Mouse (Mus musculus): ENCODE measurements around the gene Mecom.

Mecom gene

DNA sequence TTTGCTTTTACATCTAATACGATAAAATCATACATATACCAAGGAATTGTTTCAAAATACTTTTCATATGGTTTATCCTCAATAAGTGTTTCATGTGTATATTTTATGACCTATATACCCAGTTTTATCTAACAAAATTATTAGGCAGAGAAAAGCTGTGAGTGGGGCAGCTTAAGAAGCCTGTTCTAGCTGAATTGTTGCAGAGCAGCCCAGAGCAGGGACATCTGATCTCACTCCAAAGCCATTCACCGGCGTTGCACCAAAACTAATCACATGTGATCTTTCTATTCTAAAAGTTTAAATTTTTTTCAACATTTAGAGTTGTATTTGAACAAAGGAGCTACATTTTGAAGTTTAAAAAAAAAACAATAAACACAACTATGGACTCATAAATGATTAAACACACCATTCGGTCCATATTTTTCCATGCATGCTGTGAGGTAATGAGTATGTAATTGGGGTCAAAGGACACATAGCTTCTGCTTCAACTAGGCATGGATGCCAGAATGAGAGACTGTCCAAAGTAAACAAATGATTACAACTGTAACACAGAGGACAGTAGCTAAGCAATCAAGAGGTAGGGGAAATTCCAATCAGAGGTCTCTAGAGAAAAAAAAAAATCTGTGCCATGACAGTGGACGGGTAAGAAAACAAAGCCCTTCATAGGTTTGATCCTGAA is 64.7 kb downstream of the Mecom start:
- ATAC-seq (ENCODE audit: low TSS enrichment), result no peak

DNA sequence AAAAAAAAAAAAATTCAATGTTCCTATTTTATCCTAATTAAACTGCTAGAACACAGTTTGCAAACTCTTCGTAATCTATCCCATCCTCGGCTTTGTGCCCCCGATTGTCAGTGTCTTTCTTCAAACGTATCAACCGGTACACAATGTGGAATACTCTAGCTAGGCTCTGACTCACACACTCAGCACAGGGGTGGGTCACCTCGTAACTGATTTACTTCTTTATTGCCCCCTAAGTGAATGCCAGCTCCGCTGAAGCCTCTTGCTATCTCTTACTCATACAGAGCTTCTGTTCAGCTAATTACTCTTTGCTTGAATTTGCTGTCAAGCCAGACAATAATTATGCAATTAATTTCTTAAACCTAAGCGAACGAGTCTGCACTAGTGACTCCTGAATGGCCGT is 66.1 kb downstream of the Mecom start:
- no peak for ATAC-seq (ENCODE audit: low TSS enrichment)

DNA sequence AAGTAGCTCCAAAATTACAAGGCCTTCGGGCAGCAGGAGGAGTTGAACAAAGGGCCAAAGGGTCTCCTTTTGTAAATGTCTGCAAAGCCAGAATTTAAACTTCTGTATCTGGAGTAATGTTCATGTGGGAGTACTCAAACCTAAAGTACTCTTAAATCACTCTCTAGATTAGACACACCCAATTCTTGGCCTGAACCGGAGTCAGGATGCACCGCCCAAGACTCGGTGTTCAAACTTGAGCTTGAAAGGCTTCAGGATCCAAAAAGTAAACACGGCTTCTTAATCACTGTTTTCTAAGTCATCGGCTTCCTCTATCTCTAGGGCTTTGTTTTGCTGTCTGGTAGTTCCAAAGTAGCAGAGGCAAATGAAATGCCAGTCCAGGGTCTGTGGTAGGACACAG is 67.3 kb downstream of the Mecom start:
- no peak for ATAC-seq (ENCODE audit: low TSS enrichment)

DNA sequence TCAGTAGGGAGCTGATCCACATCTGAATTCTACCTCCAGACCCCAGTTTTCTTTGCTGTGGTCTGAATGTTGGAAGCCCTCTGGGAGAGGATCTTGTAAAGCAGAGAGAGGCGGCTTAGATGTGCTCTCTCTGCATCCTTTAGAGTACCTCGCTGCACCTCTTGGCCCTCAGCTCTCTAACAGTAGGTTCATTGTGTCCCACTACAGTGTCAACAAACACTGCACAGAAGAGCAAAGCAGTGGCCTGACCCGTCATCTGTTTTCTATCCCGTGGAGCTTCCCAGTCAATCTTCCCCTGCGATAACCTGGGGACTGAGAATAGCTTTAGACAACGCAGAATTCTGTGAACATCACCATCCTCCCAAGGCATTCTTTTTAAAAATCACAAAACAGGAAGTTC is 69.6 kb downstream of the Mecom start:
- no peak for ATAC-seq (ENCODE audit: low TSS enrichment)

DNA sequence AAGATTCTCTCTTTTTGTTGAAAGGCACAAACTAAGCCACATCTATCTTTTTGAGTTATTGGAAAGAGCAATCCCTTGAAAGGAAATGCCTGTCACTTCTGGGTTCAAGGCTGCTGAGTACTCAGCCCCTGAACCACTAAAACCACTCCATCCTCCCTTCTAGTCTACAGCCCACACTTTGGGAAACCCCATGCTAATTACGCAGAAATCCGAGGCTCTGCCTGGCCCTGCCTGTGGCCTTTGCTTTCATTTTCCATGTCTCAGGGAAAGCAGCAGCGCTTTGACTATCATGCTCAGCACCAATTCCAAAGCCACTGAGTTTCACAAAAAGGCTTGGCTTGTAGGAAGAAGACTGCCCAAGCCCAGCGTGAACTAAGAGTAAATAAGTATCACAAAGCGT is 70.8 kb downstream of the Mecom start:
- no peak for ATAC-seq (ENCODE audit: low TSS enrichment)

DNA sequence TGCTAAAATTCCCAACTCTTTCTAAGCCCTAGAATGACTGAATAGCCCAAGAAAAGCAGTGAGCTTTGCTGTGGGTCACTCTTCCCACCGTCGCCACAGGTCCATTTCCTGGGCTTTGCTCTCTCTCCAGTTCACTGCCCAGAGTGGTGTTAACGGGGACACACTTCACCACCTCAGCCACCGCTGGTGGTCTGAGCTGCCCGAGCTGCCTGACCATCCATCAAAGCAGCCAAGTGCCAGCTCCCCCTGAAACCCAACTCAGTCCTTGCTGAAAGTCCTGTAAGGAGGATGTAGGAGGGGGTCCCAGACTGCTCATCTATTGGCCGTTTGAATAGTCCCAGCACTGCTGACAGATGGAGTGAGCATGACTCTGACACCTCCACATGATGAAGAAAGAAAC is 72.2 kb downstream of the Mecom start:
- no peak for ATAC-seq (ENCODE audit: low TSS enrichment)

DNA sequence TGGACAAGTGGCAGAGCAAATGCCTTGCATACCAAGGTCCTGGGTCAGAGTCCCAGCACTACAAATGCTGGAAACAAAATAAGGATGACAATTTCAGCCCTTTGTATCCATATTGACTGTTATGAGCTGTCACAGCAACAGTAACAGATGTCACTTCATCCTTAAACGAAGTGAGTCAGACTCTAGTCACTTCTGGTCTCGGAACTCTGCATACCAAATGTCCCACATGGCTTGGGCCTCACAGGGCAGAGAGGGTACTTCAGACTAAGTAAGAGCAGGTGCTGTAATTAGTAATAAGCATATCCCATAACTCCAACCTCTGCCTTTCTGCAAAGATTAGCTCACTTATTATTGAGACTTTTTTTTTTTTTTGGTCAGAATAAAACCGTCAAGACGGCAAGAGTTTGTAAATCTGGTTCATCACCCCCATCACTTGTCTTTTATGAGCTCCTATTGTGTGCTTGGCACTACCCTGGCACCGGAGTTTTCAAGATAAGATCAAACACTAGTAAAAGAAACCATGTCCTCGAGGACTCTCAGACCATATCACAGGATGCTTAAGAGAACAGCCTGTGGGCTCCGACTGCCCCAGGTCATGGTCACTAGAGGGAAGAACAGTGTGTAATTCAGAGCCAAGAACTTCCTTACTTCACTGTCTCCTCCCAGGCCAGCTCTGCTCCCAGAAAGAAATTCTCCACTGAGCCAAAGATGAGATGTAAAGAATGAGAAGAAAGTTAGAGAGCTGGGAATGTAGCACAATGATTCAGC is 79.6 kb downstream of the Mecom start:
- no peak for ATAC-seq (ENCODE audit: low TSS enrichment)

DNA sequence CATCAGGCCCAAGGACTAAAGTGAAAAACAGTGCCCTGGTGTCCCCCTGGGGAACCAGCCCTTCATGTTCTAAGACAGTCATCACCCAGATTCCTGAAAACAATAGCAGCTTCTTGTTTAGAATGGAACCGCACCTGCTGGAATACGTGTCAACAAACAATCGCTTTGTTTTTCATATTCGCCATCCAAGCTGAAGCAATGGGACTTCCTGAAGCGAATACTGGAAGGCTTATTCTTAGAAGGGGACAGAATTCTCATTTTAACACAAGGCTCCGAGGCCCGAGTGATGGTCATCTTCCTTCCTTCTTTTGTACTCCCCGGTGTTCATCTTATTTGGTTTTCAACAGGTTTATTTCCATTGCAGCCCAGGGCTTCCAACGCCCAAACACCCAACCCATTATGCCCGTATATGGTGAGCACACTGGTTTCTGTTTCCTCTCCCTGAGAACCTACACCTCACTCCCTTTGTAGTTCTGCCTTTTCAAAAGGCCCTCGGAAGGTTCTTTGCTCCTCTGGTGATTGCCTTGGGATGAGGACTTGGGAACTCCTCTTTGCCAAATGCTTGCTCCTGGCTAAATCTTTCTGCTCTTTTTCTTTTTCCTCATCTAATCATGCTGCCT is 81.7 kb downstream of the Mecom start:
- no peak for ATAC-seq (ENCODE audit: low TSS enrichment)

DNA sequence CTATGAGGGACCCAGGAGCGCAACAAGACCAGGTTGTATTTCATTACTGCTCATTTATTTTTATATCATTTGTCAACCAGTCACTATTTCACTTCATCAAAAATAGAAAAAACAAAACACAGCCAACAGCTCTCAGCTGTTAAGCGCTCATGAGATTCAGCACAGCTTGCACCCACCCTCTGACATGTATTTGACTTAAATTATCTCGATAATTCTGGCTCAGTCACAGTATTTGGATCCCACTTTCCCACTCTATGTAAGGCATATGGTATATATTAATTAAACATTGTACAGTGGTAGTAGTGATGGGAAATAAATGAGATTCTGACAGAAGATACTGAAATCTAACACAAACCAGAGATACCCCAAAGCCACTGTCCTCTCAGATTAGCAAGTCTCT is 83.3 kb downstream of the Mecom start:
- ATAC-seq (ENCODE audit: low TSS enrichment), result no peak

DNA sequence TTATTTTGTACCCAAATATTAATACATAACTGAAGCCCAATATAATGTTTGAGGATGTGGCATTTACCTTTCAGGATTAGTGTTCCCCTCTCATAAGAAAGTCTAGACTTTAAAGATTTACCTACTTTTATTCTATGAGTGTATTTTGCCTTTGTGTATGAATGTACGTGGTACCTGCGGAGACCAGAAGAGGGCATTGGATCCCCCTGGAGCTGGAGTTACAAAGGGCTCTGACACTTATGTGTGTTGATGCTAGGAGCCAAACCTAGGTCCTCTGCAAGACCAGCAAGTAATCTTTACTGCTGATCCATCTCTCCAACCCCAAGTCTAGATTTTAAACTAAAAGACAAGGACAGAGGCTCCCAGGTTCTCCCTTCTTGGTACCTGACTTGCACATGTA is 86.0 kb downstream of the Mecom start:
- ATAC-seq (ENCODE audit: low TSS enrichment), result no peak

DNA sequence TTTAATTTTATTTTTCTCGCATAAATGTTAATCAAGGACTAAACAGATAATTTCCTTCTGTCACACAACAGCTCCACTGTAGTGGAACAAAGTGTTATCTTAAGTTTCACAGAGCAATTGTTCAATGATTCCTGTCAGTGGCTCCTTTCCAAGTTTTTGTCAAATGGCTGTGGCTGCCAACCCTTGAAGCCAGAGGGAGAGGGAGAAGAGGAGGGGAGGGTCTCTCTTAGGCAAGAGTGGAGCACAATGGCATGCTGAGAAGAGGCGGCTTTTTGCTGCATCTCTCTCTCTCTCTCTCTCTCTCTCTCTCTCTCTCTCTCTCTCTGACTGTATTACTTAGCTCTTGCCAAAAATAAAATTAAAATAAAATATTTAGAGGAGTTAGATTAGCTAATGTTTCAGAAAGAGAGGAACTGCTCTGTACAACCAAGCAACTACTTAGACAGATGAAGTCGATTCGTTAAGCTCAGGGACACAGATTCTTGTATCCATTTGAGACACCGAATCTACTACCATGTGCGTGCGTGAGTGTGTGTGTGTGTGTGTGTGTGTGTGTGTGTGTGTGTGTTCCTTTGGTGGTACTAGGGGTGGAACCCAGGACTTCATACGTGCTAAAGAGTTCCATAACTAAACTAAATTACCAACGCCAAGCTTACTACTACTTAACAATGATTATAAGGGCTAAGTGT is 86.8 kb downstream of the Mecom start:
- ATAC-seq (ENCODE audit: low TSS enrichment), result no peak

DNA sequence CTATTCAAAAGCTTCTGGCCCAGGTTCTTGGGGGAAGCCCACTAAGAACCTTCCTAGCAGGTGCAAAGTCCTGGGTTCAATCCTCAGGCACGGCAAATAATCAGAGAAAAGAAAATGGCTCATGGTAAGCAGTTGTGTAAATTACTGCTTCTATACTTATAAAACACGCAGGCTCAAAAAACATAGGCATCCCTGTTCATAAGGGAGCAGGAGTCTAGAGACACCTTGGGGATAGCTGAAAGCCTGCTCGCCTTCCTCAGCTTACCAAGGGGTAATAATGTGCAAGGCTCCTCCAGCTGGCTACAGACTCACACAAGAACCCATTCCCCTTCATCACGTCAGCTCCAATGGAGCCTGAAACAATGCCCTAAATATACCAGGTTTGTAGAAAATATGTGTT is 88.2 kb downstream of the Mecom start:
- ATAC-seq (ENCODE audit: low TSS enrichment), result no peak

DNA sequence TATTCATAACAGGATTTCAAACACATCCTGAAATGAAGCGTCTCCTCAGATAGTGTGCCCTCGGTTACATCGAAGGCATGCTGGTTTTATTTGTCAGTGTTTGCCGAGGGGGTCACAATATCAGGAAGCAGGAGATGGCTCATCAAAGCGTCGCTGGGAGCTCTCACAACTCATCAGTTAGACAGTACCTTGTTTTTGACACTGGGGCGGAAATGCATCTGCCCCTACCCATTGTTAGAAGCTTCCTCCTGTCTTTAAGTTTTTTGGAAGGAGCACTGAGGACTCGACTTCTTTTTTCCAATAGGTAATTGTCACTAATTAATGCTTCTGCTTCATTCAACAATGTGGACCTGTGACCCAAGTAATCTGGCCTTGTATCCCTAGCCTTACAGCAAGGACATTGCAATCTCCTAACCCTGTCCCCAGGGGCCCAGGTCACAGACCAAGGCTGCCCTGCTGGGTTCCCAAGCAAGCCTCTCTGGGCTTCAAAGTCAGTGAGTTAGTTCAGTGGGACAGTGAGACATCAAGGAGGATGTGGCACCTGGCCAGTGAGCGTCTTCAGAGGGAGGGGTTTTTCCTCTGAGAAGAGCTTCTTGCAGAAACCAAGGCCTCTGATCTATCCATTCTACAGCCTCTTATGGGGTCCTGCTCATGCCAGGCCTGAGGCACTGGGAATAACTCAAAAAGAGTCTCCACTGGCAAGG is 89.7 kb downstream of the Mecom start:
- no peak for ATAC-seq (ENCODE audit: low TSS enrichment)

DNA sequence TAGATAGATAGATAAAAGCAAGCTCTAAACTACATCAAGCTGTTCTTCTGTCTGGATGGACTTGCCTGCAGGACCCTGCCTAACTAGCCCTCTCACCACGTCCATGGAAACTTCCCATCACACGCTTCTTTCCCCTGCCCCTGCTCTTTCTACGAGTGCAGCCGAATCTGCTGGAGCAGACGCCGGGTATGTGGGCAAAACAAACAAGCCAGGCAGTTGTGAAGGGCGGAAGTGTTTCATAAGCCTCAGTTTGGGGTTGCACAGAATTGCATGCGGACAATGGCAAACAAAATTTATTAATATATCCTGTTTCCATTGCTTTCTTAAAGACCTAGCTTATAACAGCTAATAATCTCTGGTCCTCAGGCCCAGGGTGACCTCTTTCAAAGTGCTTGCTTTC is 91.9 kb downstream of the Mecom start:
- no peak for ATAC-seq (ENCODE audit: low TSS enrichment)

DNA sequence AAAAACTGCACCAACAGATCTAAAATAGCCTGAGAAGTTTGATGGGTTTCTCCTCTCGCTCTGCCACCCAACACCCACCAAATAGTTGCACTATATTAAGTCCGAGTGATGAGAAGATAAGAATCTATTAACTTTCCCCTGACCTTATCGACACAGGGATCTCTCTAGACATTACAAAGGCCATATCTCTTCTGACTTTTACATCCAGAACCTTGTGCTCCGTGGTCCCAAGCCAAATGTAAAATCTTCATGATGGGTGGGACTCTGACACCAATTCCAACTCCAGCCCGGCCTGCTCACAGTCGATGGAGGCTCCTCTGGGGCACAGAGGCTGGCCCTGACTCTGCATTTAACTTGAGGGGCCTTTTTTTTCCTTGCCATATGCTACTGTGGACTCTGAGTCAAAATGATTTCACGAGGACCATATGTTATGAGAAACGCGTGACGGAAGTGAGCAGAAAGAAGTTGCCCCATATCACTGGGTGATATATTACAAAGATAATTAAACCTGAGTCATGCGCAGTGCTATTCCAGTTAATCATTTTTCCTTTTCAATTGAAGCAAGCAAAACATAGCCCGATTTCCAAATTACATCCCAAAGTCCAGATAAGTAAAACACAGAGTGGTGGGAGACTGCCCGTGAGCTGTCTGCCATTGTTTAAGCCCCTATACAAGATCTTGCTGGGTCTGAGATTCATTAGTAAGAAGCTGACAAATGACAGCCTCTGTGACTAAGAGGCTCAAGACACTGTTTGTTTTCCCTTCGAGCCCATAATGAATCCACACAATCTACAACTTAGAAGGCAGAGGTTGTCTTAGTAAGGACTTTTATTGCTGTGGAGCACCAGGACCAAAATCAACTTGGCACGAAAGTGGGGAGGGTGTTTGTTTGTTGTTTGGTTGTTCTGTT is 94.0 kb downstream of the Mecom start:
- no peak for ATAC-seq (ENCODE audit: low TSS enrichment)

DNA sequence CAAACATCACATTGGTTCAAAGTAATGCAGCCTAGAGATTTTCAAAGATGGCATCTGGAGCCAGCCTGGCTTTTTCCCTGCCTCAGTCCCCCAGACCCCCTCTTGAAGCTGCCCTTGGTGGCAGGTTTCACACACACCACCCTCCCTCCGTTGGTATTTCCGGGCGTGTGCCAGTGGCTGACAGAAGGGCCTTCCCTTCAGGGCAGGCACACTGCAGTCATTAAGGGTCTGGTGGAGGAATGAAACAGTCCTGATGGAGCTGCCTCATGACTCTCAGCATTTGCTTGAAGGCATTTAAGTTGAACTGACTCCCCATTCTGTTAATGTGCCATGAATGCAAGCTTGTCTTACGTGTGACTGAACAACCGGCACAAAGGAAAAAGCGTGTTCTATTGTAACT is 94.8 kb downstream of the Mecom start:
- no peak for ATAC-seq (ENCODE audit: low TSS enrichment)

DNA sequence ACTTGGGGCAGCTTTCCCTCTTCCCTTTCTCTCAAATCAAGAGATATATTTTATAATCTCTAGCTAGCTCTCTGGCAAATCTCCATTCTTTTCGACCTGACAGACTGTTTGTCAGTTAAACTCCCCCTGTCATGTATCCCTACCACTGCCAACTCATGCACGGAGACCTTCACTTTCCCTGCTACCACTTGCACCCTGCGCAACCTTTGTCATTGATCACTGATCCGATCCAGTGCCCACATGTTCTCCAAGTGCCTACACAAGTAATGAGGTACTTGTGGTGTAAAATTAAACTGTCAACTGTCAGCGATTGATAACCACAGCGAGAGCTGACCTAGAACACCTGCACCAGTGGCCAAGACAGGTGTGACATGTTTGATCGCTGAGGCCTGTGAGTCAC is 95.3 kb downstream of the Mecom start:
- no peak for ATAC-seq (ENCODE audit: low TSS enrichment)

DNA sequence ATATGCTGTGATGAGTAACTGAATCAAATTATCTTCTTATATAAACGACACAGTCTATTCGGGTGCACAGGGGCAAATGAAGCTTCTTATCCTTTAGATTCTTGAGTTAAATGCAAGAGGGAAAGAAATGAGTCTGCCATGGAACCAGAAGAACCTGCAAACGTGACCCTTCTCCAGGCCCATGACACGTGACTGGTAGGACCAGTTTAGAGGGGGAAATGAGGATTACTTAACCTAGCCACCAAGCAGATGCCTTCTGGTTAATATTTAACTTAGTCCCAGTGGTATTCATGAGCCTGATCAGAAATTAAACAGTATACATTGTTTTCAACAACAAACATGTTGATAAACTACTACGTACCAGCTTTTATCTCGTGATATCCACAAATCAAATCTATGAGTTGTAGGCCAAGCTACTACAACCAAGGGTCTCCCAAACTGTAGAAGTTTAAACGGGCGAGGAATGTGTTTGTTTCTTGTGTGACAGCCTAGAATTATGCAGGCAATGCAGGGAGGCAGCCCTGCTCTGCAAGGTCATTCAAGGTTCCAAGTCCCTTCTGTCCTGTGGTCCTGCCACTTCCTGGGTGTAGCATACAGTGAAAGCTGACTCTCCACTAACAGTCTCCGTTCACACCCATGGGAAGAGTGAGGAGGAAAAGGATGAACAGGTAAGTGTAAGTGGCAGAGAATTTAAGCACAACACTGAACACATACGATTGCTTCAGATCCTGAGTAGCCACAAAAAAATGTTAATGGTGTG is 97.4 kb downstream of the Mecom start:
- ATAC-seq (ENCODE audit: low TSS enrichment), result no peak

DNA sequence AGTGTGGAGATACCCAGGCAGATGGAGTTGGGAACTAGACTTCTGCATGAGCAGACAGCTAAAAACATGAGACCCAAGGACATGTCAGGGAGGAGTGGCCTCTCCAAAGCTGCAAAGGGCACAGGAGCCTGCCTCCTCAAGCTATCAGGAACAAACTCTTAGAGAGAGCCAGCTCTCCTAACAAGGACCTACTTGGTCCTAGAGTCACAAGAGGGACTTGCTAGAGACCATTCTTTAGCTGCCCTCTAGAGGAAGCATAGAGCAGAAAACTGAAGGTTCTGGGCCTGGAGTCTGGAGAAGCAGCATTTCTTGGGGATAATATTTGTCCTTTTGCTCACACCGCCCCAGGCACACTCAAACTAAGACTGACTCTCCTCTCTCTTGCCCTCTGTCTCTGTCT is 99.2 kb downstream of the Mecom start:
- ATAC-seq (ENCODE audit: low TSS enrichment), result peak; percentile 67

DNA sequence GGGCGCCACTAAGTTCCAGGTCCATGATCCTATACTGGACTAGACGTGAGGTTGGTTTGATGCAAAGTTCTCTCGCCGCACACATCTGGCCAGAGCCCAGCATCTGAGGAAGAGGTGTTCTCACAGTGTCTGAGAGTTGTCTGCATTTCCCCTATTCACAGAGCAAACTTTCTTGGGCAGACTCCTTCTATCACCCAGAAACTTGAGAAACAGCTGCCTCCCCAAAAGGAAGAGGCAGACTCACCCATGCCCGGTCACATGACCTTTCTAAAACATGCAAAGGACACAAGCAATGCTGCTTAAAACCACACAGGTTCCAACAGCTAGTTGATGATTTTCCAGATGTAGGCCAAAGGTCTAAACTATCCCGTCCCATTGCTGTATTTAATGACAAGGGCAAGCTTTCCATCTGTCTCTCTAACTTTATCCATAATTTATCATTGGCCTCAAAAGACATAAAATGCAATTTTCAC is 101.8 kb downstream of the Mecom start:
- ATAC-seq (ENCODE audit: low TSS enrichment), result no peak
